ENCODE assay signal across 27 mouse cellular contexts in genomic region chr9:108051931-108052220, GRCm38 (mm10). TPM values are rescaled to one million over a fixed set of nuclear protein-coding genes. Genes with fewer than 3 reads are reported as not detected.
DNase-seq lines count a peak whose midpoint lies in the region; ATAC-seq and TF ChIP-seq lines count a peak whose summit lies in the region.
"Had no signal": no experiment of that assay in that cellular context is flagged by ENCODE, and none has a peak within 500 bp of the region (broad histone marks: within the 10 kb centered on the region; RNA-seq: fewer than 3 reads in every experiment).

No protein-coding gene starts in this region.

- peak; percentile 24 for DNase-seq in cerebellum, adult 8-10 months
- no peak for DNase-seq in cerebellum, postnatal 4 days (ENCODE audit: low spot score in 2 of 2)
- DNase-seq in MEL (ENCODE audit: low read depth, low spot score): no peak
- no peak for DNase-seq in right cerebral cortex, postnatal 4 days
- no peak for DNase-seq in urinary bladder, adult 2 months (ENCODE audit: low spot score)
- DNase-seq: gastrocnemius, postnatal 14 days; heart, adult 18-20 months; heart, postnatal 4 days; kidney, adult 2 months; kidney, postnatal 36 days; layer of hippocampus, postnatal 36 days; left cerebral cortex, postnatal 4 days; lung, embryonic 14.5 days; lung, postnatal 14 days; right cerebral cortex, postnatal 25 days; thymus, postnatal 4 days had no signal

- TF ChIP-seq CTCF in MEL (IDR thresholded peaks at IDR 0.05 in 2 of 3, conservative IDR thresholded peaks at IDR 0.05 in 1 of 3; ENCODE audit: control insufficient read depth in 1 of 3, insufficient read depth in 1 of 3, low read depth in 2 of 3, low read length in 3 of 3, poor library complexity in 1 of 3, severe bottlenecking in 1 of 3): no peak
- TF ChIP-seq CTCF in intestine, postnatal 0 days (IDR thresholded peaks at IDR 0.05; ENCODE audit: low read depth): no peak

- no peak overlapping the region for H3K4me2 ChIP-seq in intestine, embryonic 16.5 days (ENCODE audit: low read depth, low read length)
- no peak overlapping the region for H3K4me2 ChIP-seq in intestine, embryonic 15.5 days (replicated peaks)
- 0 out of 2 replicates have a peak overlapping the region, but pooled peaks have one; percentile 14 for H3K4me2 ChIP-seq in intestine, postnatal 0 days (replicated peaks; ENCODE audit: low read depth)
- H3K4me2 ChIP-seq: forebrain, embryonic 12.5 days; heart, embryonic 11.5 days; hindbrain, embryonic 14.5 days; lung, embryonic 14.5 days; midbrain, embryonic 15.5 days had no signal

- no peaks in the 10 kb centered on the region for H3K9me3 ChIP-seq in intestine, embryonic 16.5 days (ENCODE audit: control insufficient read depth, low read length)
- no peaks in the 10 kb centered on the region for H3K9me3 ChIP-seq in intestine, embryonic 15.5 days
- no peaks in the 10 kb centered on the region for H3K9me3 ChIP-seq in MEL (replicated peaks; ENCODE audit: insufficient read depth, low read length)
- H3K9me3 ChIP-seq in intestine, postnatal 0 days (ENCODE audit: control insufficient read depth): no peaks in the 10 kb centered on the region
- H3K9me3 ChIP-seq: forebrain, embryonic 12.5 days; midbrain, embryonic 15.5 days had no signal

- TF ChIP-seq POLR2A in MEL (IDR thresholded peaks at IDR 0.05; ENCODE audit: control insufficient read depth in 1 of 2, insufficient read depth in 1 of 2, low read depth in 1 of 2, low read length in 2 of 2, poor library complexity in 1 of 2): no peak

- H3K27me3 ChIP-seq in intestine, embryonic 16.5 days (replicated peaks; ENCODE audit: control insufficient read depth, insufficient read depth, low read length): no peaks in the 10 kb centered on the region
- H3K27me3 ChIP-seq in intestine, embryonic 15.5 days (replicated peaks): no peaks in the 10 kb centered on the region
- H3K27me3 ChIP-seq in MEL (ENCODE audit: control insufficient read depth in 1 of 2, insufficient read depth in 2 of 2, low read length in 2 of 2): no peaks in the 10 kb centered on the region
- H3K27me3 ChIP-seq in intestine, postnatal 0 days (replicated peaks; ENCODE audit: control insufficient read depth, insufficient read depth, low read length): no peaks in the 10 kb centered on the region
- H3K27me3 ChIP-seq: forebrain, embryonic 12.5 days; midbrain, embryonic 15.5 days had no signal

- peaks cover 10% of the 10 kb centered on the region for H3K79me2 ChIP-seq in MEL (ENCODE audit: control insufficient read depth, insufficient read depth, low read length, poor library complexity)

- H3K4me3 ChIP-seq in intestine, embryonic 16.5 days (ENCODE audit: low read length): no peak overlapping the region
- H3K4me3 ChIP-seq in intestine, embryonic 15.5 days (replicated peaks): no peak overlapping the region
- no peak overlapping the region for H3K4me3 ChIP-seq in MEL (ENCODE audit: control insufficient read depth in 1 of 2, insufficient read depth in 1 of 2, low read depth in 2 of 2, low read length in 2 of 2)
- no peak overlapping the region for H3K4me3 ChIP-seq in intestine, postnatal 0 days (ENCODE audit: low read depth, low read length)
- H3K4me3 ChIP-seq: erythroblast, embryonic 14.5 days; forebrain, embryonic 12.5 days; midbrain, embryonic 15.5 days had no signal

- 83% methylated on average over 4 of the region's 4 CpGs for WGBS in intestine, embryonic 16.5 days
- WGBS in intestine, embryonic 15.5 days: 74% methylated on average over 4 of the region's 4 CpGs
- 65% methylated on average over 4 of the region's 4 CpGs for WGBS in intestine, postnatal 0 days

- peak overlapping the region; percentile 82; the same call in 1 of the 2 replicates for H3K9ac ChIP-seq in intestine, embryonic 16.5 days (ENCODE audit: low read depth, low read length)
- H3K9ac ChIP-seq in intestine, embryonic 15.5 days: no peak overlapping the region
- no peak overlapping the region for H3K9ac ChIP-seq in MEL (ENCODE audit: control insufficient read depth, low read depth, low read length, poor library complexity, severe bottlenecking)
- H3K9ac ChIP-seq in intestine, postnatal 0 days (ENCODE audit: low read depth, low read length): no peak overlapping the region
- H3K9ac ChIP-seq: forebrain, embryonic 12.5 days; hindbrain, embryonic 14.5 days; lung, embryonic 14.5 days; midbrain, embryonic 15.5 days had no signal

- H3K36me3 ChIP-seq in intestine, embryonic 16.5 days (ENCODE audit: control insufficient read depth, insufficient read depth, low read length): peaks cover 28% of the 10 kb centered on the region
- peaks cover 29% of the 10 kb centered on the region for H3K36me3 ChIP-seq in intestine, embryonic 15.5 days
- H3K36me3 ChIP-seq in MEL (ENCODE audit: control insufficient read depth in 1 of 2, insufficient read depth in 2 of 2, low read length in 2 of 2): peaks cover 0 to 6% of the 10 kb centered on the region in 2 experiments; a peak in 2 of 4 replicates
- H3K36me3 ChIP-seq in intestine, postnatal 0 days (ENCODE audit: control insufficient read depth, insufficient read depth): peaks cover 49% of the 10 kb centered on the region

- TF ChIP-seq RAD21 in MEL (IDR thresholded peaks at IDR 0.05; ENCODE audit: low read depth, low read length): no peak

- H3K27ac ChIP-seq in intestine, embryonic 16.5 days (ENCODE audit: low read length): no peak overlapping the region
- H3K27ac ChIP-seq in intestine, embryonic 15.5 days: no peak overlapping the region
- no peak overlapping the region for H3K27ac ChIP-seq in MEL (ENCODE audit: control insufficient read depth, low read depth, low read length)
- H3K27ac ChIP-seq in intestine, postnatal 0 days (ENCODE audit: low read depth, low read length): peak overlapping the region; percentile 15; the same call in 1 of the 2 replicates
- H3K27ac ChIP-seq: forebrain, embryonic 12.5 days; hindbrain, embryonic 14.5 days had no signal

- no peak for TF ChIP-seq EP300 in MEL (IDR thresholded peaks at IDR 0.05; ENCODE audit: low read depth in 1 of 2, low read length in 2 of 2)

- H3K4me1 ChIP-seq in intestine, embryonic 16.5 days (ENCODE audit: control insufficient read depth, insufficient read depth, low read length): peaks cover 45% of the 10 kb centered on the region
- H3K4me1 ChIP-seq in intestine, embryonic 15.5 days (replicated peaks): peaks cover 49% of the 10 kb centered on the region
- H3K4me1 ChIP-seq in MEL (ENCODE audit: control insufficient read depth in 1 of 2, insufficient read depth in 2 of 2, low read length in 2 of 2): peaks cover 2 to 17% of the 10 kb centered on the region in 2 experiments
- H3K4me1 ChIP-seq in intestine, postnatal 0 days (replicated peaks; ENCODE audit: control insufficient read depth, insufficient read depth, low read length): peaks cover 15% of the 10 kb centered on the region; the same call in 1 of the 2 replicates

- ATAC-seq in intestine, embryonic 16.5 days: no peak
- no peak for ATAC-seq in intestine, embryonic 15.5 days
- no peak for ATAC-seq in intestine, postnatal 0 days
- ATAC-seq: CD4-positive, CD25-positive, alpha-beta regulatory T cell, adult 4 months; midbrain, embryonic 15.5 days had no signal

RNA-seq across cellular contexts. Expression of gene Amigo3, which starts 1.1 kb away (rescaled TPM):
- 3.2 and 4.2 TPM in 2 replicates for polyA plus RNA-seq in intestine, embryonic 16.5 days (2015; fragmentation: Nextera tagmentation; extraction: Ambion mirVana)
- polyA plus RNA-seq in intestine, embryonic 15.5 days (2015; fragmentation: Nextera tagmentation; extraction: Ambion mirVana): 3.1 and 3.2 TPM in 2 replicates
- total RNA-seq in MEL (2012; rRNA removed): 1.2 and 2.2 TPM in 2 replicates
- 1 to 10 TPM in 1 of 2 experiments, not detected in 1; 3.4 TPM for polyA plus RNA-seq in MEL (2012; ENCODE audit: insufficient read depth in 1 of 2, insufficient read length in 2 of 2, low read depth in 1 of 2, low replicate concordance in 2 of 2, missing spikeins in 1 of 2)
- polyA plus RNA-seq in intestine, postnatal 0 days (2015; fragmentation: Nextera tagmentation; extraction: Ambion mirVana): 4.4 and 4.8 TPM in 2 replicates
- polyA plus RNA-seq in urinary bladder, adult 2 months (2012; rRNA removed): 2.3 and 2.6 TPM in 2 replicates

RNA-seq across cellular contexts. Expression of gene Gmppb, which starts 2.8 kb away (rescaled TPM):
- polyA plus RNA-seq in intestine, embryonic 16.5 days (2015; fragmentation: Nextera tagmentation; extraction: Ambion mirVana): 105 and 115 TPM in 2 replicates
- 61.8 and 79.2 TPM in 2 replicates for polyA plus RNA-seq in intestine, embryonic 15.5 days (2015; fragmentation: Nextera tagmentation; extraction: Ambion mirVana)
- total RNA-seq in MEL (2012; rRNA removed): 38.1 and 50.4 TPM in 2 replicates
- 10 to 100 TPM in 1 of 2 experiments, not detected in 1; 26.2 TPM for polyA plus RNA-seq in MEL (2012; ENCODE audit: insufficient read depth in 1 of 2, insufficient read length in 2 of 2, low read depth in 1 of 2, low replicate concordance in 2 of 2, missing spikeins in 1 of 2)
- 146 and 154 TPM in 2 replicates for polyA plus RNA-seq in intestine, postnatal 0 days (2015; fragmentation: Nextera tagmentation; extraction: Ambion mirVana)
- polyA plus RNA-seq in urinary bladder, adult 2 months (2012; rRNA removed): 18.8 and 23.9 TPM in 2 replicates

RNA-seq across cellular contexts. Expression of gene Mst1, which starts 28.4 kb away (rescaled TPM):
- 1.8 and 2.0 TPM in 2 replicates for polyA plus RNA-seq in intestine, embryonic 16.5 days (2015; fragmentation: Nextera tagmentation; extraction: Ambion mirVana)
- 0.98 and 2.2 TPM in 2 replicates for polyA plus RNA-seq in intestine, embryonic 15.5 days (2015; fragmentation: Nextera tagmentation; extraction: Ambion mirVana)
- total RNA-seq in MEL (2012; rRNA removed): 1.6 and 4.6 TPM in 2 replicates
- polyA plus RNA-seq in MEL (2012; ENCODE audit: insufficient read depth in 1 of 2, insufficient read length in 2 of 2, low read depth in 1 of 2, low replicate concordance in 2 of 2, missing spikeins in 1 of 2): 1 to 10 TPM in 1 of 2 experiments, not detected in 1; 10.0 TPM
- 0.78 and 0.84 TPM in 2 replicates for polyA plus RNA-seq in intestine, postnatal 0 days (2015; fragmentation: Nextera tagmentation; extraction: Ambion mirVana)
- 5.6 and 6.2 TPM in 2 replicates for polyA plus RNA-seq in urinary bladder, adult 2 months (2012; rRNA removed)
- total RNA-seq: gastrocnemius, postnatal 14 days; heart, postnatal 4 days; layer of hippocampus, adult 8-10 months; layer of hippocampus, postnatal 36 days; left cerebral cortex, postnatal 4 days; neutrophil, adult 5-6 weeks had no signal
- polyA plus RNA-seq: hindbrain, embryonic 14.5 days; midbrain, embryonic 15.5 days had no signal

RNA-seq across cellular contexts. Expression of gene Rnf123, which starts 31.3 kb away (rescaled TPM):
- 20.3 and 22.3 TPM in 2 replicates for polyA plus RNA-seq in intestine, embryonic 16.5 days (2015; fragmentation: Nextera tagmentation; extraction: Ambion mirVana)
- 18.6 and 23.7 TPM in 2 replicates for polyA plus RNA-seq in intestine, embryonic 15.5 days (2015; fragmentation: Nextera tagmentation; extraction: Ambion mirVana)
- total RNA-seq in MEL (2012; rRNA removed): 24.9 and 28.5 TPM in 2 replicates
- 10 to 100 TPM in 1 of 2 experiments, not detected in 1; 74.8 TPM for polyA plus RNA-seq in MEL (2012; ENCODE audit: insufficient read depth in 1 of 2, insufficient read length in 2 of 2, low read depth in 1 of 2, low replicate concordance in 2 of 2, missing spikeins in 1 of 2)
- 17.2 and 18.2 TPM in 2 replicates for polyA plus RNA-seq in intestine, postnatal 0 days (2015; fragmentation: Nextera tagmentation; extraction: Ambion mirVana)
- polyA plus RNA-seq in urinary bladder, adult 2 months (2012; rRNA removed): 54.6 and 60.6 TPM in 2 replicates

RNA-seq across cellular contexts. Expression of gene Apeh, which starts 42.5 kb away (rescaled TPM):
- polyA plus RNA-seq in intestine, embryonic 16.5 days (2015; fragmentation: Nextera tagmentation; extraction: Ambion mirVana): 105 and 109 TPM in 2 replicates
- polyA plus RNA-seq in intestine, embryonic 15.5 days (2015; fragmentation: Nextera tagmentation; extraction: Ambion mirVana): 76.5 and 96.8 TPM in 2 replicates
- total RNA-seq in MEL (2012; rRNA removed): 57.5 and 76.1 TPM in 2 replicates
- 10 to 100 TPM in 1 of 2 experiments, not detected in 1; 69.0 TPM for polyA plus RNA-seq in MEL (2012; ENCODE audit: insufficient read depth in 1 of 2, insufficient read length in 2 of 2, low read depth in 1 of 2, low replicate concordance in 2 of 2, missing spikeins in 1 of 2)
- polyA plus RNA-seq in intestine, postnatal 0 days (2015; fragmentation: Nextera tagmentation; extraction: Ambion mirVana): 82.6 and 98.4 TPM in 2 replicates
- 58.4 and 64.1 TPM in 2 replicates for polyA plus RNA-seq in urinary bladder, adult 2 months (2012; rRNA removed)
